Mouse (Mus musculus): ENCODE measurements around the gene Ssna1. TPM values are rescaled to one million over a fixed set of nuclear protein-coding genes. Genes with fewer than 3 reads are reported as not detected.
A peak's percentile ranks its signal among the peaks of the same experiment; 100 is the strongest.

The Ssna1 gene
- 10 to 100 TPM; 62.5 to 66.2 TPM for total RNA-seq (2021)
- long read RNA-seq, transcript Ssna1-204 (2 exons, 1,006 nt): major isoform, 17 of 38 reads
- long read RNA-seq, transcript Ssna1-201 (3 exons, 862 nt): minor isoform, 12 of 38 reads
- long read RNA-seq, partial matches to known transcripts: 0 of 38 reads
- long read RNA-seq, other reads (novel, unspliced or antisense): 6 of 38 reads

DNA sequence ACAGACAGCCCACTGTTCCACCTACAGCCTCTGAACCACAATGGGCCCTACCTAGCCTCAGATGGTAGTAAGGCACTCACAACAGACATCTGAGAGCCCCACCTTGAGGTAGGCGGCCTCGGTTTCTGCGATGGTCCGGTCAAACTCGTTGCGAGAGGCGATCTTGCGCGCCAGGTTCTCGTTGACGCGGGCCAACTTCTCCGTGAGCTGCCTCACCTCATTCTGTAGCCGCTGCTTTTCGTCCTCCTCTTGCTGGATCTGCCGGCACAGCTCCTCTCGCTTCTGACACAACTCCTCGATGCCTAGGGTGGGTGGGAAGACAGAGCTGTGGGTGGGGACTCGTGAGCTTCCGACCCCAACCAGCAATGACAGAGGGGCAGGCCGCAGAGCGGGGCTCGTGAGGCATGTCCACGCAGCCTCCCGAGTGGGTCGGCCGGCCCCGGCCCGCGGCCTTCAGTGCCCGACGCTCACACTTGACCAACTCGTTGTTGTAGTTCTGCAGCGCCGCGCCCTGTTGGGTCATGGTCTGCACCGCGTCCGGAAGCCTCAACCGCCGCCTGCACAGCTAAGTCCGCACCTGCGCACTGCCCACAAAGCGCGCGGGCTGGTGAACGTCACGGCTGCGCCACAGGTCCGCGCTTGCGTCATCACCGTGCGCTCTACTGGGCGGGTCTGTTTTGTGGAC lies at the start of gene Ssna1, which contains the start of gene Anapc2:
TSS of gene Ssna1 (minus strand) at position 612 of the 685 bp plus-strand sequence.
TSS of gene Anapc2 (plus strand) at position 652 of the 685 bp plus-strand sequence.
- DNase-seq (ENCODE audit: low spot score in 2 of 2): peak; percentile 97 to 99

DNA sequence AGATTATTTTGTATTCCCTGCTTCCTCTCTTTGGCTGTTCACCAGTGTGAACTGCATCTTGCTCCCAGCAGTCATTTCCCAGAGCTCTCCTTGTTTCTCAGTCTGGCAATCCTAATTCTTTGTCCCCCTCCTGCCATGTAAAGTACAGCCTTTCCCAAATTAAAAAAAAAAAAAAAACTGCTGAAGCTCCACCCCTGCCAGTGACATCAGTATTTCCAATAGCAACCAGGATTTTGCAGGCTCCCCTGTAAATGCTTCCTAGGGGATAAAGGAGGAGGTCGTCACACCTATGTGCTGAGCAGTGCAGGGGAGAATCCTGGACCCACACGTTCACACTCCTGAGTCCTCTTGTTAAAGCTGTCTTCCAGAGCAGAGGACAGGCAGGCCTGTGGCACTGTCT lies 47.8 kb upstream of the Ssna1 start:
- DNase-seq (ENCODE audit: low spot score in 2 of 2): peak in 1 of 2 experiments; percentile 3

DNA sequence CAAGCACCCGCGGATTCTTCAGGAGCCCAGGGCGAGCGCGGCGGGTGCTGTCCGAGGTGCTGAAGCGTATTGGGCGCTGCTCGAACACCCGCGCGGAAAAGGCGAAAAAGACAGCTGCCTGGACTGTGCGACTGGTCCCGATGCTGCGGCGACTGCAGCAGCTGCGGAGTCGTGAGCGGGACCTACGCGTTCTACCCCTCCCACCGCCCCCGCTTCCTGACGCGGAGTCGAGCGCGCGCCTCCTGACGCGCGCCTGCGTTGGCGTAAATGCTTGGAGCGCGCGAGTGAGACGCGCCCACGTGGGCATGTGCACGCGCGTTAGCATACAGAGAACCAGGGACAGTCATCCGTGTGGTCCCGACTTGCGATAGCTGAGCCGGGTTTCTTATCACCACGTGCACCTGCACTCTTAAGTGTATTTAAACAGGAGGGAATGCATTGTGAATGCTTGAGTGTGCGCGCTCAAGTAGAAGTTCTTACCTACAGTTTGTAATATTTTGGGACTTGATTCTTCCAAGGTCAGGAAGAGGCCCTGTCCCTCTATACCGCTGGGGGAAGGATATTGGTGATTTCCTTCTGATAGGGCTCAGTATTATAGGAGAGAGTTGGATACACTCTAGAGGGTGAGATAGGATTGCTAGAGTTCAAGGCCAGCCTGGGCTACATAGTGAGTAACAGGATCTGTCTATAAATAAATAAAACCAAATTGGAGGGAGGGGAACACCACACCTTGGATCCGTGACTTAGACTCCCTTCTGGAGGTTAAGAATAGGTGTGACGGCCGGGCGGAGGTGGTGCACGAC lies 46.9 kb upstream of the Ssna1 start, which contains the start of gene Grin1:
TSS of gene Grin1 (minus strand) at position 217 of the 803 bp plus-strand sequence.
- DNase-seq (ENCODE audit: low spot score in 2 of 2): peak; percentile 89 to 94

DNA sequence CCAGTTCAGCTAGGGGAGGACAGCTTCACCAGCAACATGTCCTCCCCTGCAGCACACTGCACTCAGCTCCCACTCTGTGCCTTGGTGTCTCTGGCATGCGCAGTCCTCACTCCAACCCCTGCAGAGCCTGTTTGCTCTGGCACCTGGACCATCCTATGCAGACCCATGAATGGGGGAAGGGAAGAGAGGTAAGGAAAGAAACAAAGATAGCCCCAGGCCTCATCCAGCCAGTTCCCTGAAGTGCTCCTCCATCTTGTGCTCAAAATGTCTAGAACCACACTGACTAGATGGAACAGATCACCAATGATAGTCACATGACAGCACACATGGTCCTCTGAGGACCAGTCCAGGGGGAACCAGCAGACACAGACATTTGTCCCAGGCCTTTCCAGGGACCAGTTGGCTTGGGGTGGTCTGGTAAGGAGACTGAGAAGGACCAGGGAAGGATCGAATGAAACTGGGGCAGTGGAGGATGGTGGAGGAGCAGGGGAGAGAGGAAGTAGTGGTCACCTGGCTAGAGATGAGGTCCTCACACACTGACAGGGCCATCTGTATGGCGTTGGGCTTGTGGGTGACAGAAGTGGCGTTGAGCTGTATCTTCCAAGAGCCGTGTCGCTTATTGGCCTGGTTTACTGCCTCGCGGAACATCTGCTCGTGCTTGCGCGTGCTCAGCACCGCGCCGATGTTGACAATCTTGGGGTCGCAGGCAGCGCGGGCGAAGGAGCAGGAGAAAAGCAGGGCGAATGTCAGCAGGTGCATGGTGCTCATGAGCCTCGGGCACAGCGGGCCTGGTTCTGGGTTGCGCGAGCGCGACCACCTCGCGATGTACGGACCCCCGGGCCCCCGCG lies 46.1 kb upstream of the Ssna1 start:
- DNase-seq (ENCODE audit: low spot score in 2 of 2): peak; percentile 55 to 78

DNA sequence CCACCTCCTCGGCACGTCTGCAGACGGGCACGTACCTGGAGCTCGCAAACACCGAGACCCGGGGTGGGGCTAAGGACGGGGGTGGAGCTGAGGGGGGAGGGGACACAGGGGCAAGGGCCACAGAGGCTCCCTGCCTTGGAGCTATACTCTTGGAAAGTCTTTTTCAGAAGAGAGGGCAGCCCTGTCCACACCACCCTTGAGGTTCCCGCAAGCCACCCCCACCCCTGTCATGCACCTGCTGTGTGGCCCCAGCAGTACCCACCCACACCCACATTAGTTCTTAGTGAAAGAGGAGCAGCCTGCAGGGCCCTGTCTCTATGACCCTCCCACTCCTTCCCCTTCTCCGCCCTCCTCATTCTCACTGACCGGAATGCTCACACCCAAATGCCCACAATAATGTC lies 39.3 kb upstream of the Ssna1 start:
- no peak for DNase-seq (ENCODE audit: low spot score in 2 of 2)

DNA sequence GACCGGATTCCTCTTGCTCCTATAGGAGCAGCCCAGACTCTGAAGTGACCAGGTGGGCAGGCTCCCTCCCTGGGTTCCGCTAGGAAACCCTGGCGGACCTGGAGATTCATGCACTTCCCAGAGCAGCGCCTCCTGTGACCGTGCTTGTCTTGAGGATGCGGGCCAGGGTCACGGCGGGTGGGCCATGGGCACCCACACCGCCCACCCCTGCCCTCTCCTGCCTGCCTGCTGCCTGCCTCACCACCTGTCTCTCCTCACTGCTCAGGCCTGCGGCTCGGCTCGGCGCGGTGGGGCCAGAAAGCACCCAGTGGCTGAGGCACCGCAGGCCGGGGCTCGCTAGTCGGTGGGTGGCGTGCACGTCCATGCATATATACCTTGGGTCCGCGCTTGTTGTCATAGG lies 38.7 kb upstream of the Ssna1 start:
- DNase-seq (ENCODE audit: low spot score in 2 of 2): peak in 1 of 2 experiments; percentile 7

DNA sequence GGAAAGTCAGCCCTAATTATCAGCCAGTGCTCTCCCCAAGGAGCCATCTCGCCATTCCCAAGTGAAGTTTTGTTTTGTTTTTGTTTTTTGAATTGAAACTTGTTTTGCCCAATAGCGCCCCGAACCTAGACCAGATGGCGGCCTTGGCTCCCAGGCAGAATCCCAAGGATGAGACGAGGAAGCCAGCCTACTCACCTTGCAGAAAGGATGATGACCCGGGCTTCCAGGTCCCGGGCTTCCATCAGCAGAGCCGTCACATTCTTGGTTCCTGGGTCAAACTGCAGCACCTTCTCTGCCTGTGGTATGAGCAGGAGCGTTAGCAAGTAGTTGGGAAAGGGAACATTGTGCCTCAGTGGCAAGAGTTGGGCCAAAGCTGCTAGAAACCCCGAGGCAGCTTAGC lies 37.9 kb upstream of the Ssna1 start:
- DNase-seq (ENCODE audit: low spot score in 2 of 2): no peak

DNA sequence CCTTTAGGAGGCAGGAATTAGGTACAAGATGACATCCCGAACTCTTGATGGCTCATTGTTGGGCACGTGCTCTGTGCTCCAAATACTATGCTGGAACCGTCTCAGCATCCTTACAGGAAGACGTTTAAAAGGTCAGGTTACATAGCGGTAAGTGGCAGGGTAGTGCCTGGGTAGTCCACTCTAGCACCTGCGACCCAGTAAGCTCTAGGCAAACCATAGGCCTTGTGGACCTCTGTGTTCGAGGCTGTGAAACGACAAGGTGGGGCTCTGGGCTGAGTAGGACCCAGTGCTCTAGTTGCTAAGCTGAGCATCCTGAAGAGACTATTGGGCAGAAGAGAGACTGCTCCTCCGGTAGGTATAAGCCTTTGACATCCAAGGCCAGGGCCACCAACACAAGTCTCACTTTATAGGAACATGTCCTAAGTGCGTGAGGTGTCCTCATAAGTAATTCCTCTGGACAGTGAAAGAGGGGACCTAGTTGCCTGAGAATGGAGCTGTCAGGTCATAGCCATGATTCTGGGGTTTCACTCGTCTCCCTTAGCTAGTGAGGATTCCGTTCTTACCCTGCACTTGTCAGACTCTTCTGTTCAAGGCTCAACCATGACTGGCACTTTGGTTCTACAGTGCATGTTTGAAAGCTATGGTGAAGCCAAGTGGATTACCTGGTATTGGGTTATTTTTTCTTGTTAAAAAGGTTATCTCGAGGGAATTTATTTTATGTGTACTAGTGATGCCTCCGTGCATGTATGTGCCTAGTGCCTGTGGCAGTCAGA lies 33.5 kb upstream of the Ssna1 start:
- DNase-seq (ENCODE audit: low spot score in 2 of 2): no peak

DNA sequence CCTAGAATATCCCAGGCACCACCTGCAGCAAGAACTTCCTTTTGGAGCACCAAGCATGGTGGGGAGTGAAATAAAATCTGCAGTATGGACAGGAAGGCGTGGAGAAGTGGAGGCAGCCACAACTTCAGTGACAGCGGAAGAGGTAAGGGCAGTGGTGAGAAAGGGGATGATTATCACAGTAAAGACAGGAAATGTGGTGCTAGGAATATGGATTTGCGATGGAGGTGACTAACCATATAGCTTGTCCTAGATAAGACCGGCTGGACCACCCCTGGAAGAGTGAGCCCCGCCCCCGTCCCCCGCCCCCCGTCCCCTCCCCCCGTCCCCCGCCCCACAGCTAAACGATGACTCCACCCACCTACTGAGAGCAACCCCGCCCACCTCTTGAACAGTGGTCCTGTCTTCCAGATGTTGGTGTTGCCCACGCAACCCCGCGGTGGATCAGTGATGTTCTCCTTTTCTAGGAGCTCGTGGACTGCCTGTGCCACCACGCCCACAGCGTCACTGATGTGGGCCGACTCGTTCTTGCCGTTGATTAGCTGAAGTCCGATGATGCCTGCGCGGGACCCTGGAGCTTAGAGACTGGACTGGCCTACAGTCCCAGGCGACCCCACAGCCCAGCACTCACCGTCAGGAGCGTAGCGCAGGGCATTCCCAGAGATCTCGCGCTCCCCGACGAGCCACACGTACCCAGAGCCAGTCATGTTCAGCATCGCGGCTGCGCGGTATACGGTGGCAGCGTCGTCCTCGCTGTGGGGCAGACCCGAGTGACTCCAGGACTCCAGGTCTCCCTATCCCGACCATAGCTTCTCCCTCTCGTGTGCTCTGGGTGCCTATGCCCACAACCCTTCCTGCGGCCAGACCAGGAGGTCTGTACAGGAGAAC lies 32.7 kb upstream of the Ssna1 start:
- no peak for DNase-seq (ENCODE audit: low spot score in 2 of 2)

DNA sequence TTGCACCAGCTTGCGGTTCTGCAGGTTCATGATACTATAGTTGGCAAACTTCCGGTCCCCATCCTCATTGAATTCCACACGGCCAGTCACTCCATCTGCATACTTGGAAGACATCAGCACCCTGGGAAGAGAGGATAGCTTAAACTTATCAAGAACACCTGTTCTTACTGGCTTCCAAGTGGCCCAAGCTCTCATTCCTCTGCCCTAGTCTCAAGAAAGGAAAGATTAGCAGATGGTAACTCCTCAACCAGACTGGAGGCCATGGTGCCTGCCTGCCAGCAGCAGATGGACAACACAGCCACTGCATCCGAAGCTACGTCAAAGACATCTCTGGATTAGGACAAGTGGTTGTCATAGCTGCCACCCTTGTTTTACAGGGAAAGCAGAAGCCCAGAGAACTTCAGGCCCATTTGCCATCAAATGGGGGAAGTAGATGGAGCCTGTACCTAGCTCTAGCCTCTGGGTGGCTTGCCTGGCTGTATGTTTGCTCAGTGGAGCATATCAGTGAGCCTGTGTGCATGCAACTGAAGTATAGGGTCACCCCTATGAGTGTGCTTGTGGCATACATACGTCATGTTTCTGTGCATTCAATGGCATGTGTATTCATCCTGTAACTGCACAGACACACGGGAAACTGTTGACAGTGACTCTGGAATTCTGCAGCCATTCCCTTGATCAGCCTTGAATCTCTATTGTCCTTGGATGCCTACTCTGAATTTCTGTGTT lies 31.9 kb upstream of the Ssna1 start:
- DNase-seq (ENCODE audit: low spot score in 2 of 2): no peak

DNA sequence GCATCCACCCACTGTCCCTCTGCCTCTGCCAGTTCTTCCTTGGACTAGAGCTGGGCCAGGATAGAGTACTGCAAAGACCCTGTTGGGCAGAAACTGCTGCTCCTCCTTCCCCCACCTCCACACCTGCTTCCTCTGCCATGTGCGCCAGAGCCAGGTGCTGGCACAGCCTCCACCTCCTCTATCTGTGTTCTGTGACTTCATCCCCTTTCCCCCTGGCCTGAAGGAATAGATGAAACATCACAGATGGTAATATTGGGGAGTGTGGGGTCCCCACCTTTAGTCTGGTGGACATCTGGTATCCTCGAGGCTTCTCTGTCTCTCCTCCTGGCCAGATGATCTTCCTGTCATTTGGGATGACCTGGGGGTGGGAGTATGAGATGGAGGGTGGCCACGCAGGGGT lies 31.2 kb upstream of the Ssna1 start:
- DNase-seq (ENCODE audit: low spot score in 2 of 2): no peak

DNA sequence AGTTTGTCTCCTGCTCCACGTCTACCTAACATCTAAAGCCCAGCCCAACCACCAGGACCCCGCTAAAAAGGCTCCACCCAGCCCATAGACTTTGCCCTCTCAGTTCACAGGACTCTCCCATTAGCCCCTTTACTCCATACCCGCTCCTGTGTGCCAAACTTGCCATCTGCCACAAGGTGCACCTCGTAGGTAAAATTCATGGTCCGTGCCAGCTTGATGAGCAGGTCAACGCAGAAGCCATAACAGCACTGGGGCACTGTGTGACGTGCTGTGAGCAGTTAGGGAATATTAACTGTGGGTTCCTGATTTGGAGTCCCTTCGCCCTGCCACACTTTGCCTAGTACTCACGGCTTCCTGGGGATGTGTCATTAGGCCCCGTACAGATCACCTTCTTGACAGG lies 25.8 kb upstream of the Ssna1 start:
- no peak for DNase-seq (ENCODE audit: low spot score in 2 of 2)

DNA sequence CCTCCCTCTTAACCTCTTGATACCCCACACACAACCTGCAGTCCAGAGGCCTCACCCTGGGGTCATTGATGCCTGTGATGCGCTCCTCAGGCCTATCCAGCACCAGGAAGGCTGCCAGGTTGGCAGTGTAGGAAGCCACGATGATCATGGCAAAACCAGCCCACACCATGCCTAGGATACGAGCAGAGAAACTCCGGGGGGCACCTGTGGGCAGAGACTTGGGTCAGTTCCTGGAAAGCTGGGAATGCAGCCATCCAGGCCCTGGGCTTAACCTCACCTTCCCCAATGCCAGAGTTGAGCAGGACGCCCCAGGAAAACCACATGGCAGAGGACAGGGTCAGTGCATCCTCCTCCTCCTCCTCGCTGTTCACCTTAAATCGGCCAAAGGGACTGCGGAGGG lies 24.9 kb upstream of the Ssna1 start:
- DNase-seq (ENCODE audit: low spot score in 2 of 2): no peak

DNA sequence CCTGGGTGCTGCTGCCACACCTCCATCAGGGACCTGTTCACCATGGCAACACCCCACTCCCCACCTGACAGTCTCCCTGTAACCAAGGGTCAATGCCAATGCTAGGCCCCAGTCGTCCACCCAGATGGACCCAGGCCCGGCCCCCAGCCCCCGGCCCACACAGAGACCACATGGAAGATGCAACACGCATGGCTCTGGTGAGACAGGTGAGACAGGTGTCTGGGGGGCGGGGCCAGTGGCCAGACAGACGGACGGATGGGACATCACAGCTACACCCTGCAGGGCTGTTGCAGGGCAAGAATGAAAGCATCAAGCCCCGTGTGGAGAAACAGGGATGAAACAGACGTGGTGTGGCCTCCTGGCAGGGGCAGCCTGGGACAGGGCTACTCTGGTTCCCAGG lies 21.5 kb upstream of the Ssna1 start:
- DNase-seq (ENCODE audit: low spot score in 2 of 2): no peak

DNA sequence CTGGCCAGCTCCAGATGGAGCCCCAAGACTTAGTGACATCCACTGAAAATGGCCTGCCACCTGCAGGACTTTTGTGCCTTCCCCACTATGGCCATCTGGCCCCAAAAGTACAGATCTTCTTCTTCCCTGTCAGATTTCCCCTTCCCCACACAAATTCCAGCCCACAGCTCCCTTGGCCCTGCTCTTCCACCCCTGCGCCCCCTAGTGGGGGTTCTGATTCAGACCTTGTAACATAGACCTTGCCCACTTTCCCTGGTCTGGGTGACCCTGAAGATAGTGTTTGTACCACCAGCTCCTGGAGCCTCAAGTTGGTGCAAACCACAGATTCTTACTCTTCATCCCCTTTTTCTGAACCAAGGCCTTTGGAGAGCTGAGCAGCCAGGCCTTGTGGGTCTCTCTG lies 20.6 kb upstream of the Ssna1 start:
- DNase-seq (ENCODE audit: low spot score in 2 of 2): peak; percentile 54 to 66

DNA sequence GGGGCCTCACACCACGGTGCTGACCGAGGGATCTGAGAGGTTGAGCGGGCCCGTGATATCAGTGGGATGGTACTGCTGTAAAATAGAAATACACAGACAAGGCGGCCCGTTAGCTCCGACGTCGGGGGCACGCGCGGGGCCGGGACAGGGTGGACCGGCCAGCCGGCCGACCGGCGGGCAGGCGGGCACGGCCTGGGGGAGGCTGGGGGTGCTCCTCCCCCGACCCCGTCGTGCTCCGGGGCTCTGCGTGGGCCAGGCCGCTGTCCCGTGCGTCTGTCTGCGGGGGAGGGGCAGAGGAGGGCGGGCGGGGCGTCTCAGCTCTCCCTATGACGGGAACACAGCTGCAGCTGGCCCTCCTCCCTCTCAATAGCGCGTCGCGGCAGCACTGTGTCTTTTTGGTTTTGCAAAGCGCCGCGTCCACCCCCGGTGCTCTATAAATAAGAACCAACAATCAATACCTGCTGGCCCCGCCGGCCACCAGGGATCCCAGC lies 19.9 kb upstream of the Ssna1 start:
- DNase-seq (ENCODE audit: low spot score in 2 of 2): peak in 1 of 2 experiments; percentile 60

DNA sequence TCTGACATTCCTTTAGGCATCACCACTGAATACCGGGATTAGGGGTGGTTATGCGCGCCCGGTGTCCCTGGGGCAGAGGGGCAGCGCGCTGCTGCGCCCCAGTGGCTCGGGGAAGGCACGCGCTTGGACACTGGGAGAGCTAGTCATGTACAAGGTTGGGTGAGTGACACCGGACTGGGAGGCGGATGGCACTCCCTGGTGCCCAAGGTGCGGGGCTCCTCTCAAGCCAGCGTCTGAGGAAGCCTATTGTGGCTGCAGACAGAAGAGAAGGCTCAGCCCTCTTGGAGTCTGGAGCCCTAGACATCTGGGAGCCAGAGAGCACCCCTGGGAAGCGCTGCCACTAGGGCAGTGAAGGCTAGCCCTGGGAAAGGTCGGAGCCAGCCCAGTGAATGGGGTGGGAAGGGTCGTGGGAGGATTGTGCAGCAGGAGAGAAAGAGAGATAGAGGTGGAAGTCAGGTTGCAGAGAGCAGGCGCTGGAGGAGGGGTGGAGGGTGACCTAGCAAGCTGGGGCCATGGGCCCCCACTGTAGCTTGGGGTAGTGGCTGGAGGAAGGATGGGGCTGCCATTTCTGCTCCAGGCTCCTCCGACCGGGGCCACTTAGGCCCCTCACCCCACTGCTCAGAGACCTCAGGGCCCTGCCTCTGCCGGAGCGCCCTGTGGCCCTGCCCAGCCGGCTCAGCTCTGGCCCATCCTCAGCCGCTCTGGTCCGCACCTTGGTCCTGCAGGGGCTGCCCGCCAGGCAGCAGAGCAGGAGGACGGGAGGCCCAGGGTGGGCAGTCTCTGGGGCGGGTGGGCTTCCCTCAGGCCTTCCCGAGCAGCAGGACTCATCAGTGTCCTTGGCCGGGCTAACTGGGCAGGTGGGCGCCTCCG lies 19.2 kb upstream of the Ssna1 start:
- no peak for DNase-seq (ENCODE audit: low spot score in 2 of 2)

DNA sequence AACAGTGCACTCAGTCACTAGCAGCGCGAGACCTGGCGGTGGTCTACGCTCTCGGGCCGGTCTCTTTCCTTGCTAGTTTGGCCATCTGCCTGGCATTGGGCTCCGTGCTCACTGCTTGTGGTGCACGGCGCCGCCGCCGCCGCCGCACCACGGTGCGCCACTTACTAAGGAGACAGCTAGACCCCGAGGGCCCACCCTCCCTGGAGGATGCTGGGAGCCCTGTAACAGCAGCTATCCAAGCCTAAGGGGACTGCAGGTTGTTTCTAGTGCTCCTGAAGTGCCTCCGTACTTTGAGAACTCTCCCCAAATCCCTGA lies 18.5 kb upstream of the Ssna1 start:
- peak; percentile 46 to 70 for DNase-seq (ENCODE audit: low spot score in 2 of 2)

Data from layer of hippocampus, adult 18-20 months (tissue).